Mouse (Mus musculus) hindbrain, postnatal 0 days (tissue): ENCODE data around the gene H2al1g. TPM values are rescaled to one million over a fixed set of nuclear protein-coding genes. Genes with fewer than 3 reads are reported as not detected.
A peak's percentile ranks its signal among the peaks of the same experiment; 100 is the strongest.
"Not testable (repeated sequence)": the region's sequence is repeated elsewhere in the genome, so short reads cannot be mapped to it uniquely, and the experiment has no call there.

Experiments used
- ATAC-seq: fragments of 200-750 bp; cut with Nextera tagmentation; 2 replicates; pipeline ENCODE4 v1.8.0; 2017; ENCODE audit warnings: mild to moderate bottlenecking, moderate TSS enrichment, moderate library complexity
- DNase-seq: peaks from one replicate; pipeline ENCODE4 v3.0.0-alpha.2; 2015; ENCODE audit warnings: low spot score
- H3K27ac ChIP-seq: fragments of 300-500 bp; sonication (generic); 2 replicates; pipeline ENCODE4 v1.5.1; 2014; ENCODE audit warnings: mild to moderate bottlenecking
- H3K27me3 ChIP-seq: fragments of 300-500 bp; sonication (generic); 2 replicates; pipeline ENCODE4 v1.6.1; 2014; ENCODE audit warnings: low read length, mixed read lengths; ENCODE audit not compliant: insufficient read depth
- H3K36me3 ChIP-seq: fragments of 300-500 bp; sonication (generic); 2 replicates; pipeline ENCODE4 v1.6.1; 2014; ENCODE audit warnings: low read length, mixed read lengths; ENCODE audit not compliant: insufficient read depth
- H3K4me1 ChIP-seq: fragments of 300-500 bp; sonication (generic); 2 replicates; pipeline ENCODE4 v1.6.1; 2014; ENCODE audit warnings: antibody characterized with exemption, low read length, mixed read lengths; ENCODE audit not compliant: insufficient read depth
- H3K4me2 ChIP-seq: fragments of 300-500 bp; sonication (generic); 2 replicates; pipeline ENCODE4 v1.6.1; 2014; ENCODE audit warnings: low read depth, mild to moderate bottlenecking, low read length, moderate library complexity, mixed read lengths
- H3K4me3 ChIP-seq: fragments of 300-500 bp; sonication (generic); 2 replicates; pipeline ENCODE4 v1.5.1; 2014; ENCODE audit warnings: low read length
- H3K9ac ChIP-seq: fragments of 300-500 bp; sonication (generic); replicated peaks from 2 replicates; pipeline ENCODE4 v1.6.1; 2014; ENCODE audit warnings: mild to moderate bottlenecking, low read length, moderate library complexity, mixed read lengths
- H3K9me3 ChIP-seq: fragments of 300-500 bp; sonication (generic); 2 replicates; pipeline ENCODE4 v1.6.1; 2016; ENCODE audit warnings: low read length, mixed read lengths
- CTCF ChIP-seq: IDR thresholded peaks from 2 replicates; pipeline ENCODE4 v1.5.1; 2016; ENCODE audit warnings: antibody characterized with exemption, control low read depth, low read depth
- WGBS: fragments of 180-500 bp; shearing (Covaris S2); extraction: QIAGEN DNeasy Blood & Tissue Kit; methylation state at CpG from one replicate; pipeline ENCODE4 v1.1.7; 2014; 5-methylcytosine and 5-hydroxymethylcytosine counted together
- polyA plus RNA-seq: library from polyadenylated mRNA; unstranded; fragments of >200 nt; fragmentation: Nextera tagmentation; extraction: Ambion mirVana; gene quantifications from 2 replicates; pipeline ENCODE4 v1.2.1, GENCODE M21; 2015
- total RNA-seq: library from RNA; depleted of rRNA; stranded (reverse); fragments of >200 nt; gene quantifications from 2 replicates; pipeline ENCODE4 v1.2.3, GENCODE M21; 2014

H2al1g gene
- total and polyA plus RNA-seq, 2 experiments from 2014 or later = not detected

DNA sequence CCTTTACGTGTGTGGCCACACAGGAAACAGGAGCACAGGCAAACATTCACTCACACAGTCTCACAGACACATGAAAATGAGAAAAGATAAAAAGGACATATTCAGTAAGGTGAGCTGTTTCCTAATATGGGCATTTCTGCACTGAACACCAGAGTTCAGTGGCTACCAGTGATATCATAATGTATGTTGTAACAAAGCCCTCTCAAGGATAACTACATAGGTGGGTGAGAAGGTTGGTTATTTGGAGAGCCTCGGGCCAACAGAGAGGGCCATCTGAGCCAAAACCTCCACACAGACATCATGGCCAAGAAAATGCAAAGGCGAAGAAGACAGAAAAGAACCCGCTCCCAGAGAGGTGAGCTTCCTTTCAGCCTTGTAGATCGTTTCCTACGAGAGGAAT is 9.5 kb upstream of the H2al1g start, which contains the start of gene H2al1d:
H2al1d (plus strand) TSS at position 301 of the 400 bp plus-strand sequence.
- ATAC-seq, H3K36me3 ChIP-seq: not testable (repeated sequence)
- WGBS = no CpG with 5 or more reads among the region's 6 CpGs

DNA sequence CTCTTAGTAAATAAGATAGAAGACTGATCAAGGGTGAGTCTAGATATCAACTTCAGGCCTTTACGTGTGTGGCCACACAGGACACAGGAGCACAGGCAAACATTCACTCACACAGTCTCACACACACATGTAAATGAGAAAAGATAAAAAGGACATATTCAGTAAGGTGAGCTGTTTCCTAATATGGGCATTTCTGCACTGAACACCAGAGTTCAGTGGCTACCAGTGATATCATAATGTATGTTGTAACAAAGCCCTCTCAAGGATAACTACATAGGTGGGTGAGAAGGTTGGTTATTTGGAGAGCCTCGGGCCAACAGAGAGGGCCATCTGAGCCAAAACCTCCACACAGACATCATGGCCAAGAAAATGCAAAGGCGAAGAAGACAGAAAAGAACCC is 6.4 kb upstream of the H2al1g start, which contains the start of gene H2al1e:
H2al1e (plus strand) TSS at position 301 of the 400 bp plus-strand sequence.
- H3K9ac ChIP-seq, H3K4me1 ChIP-seq, H3K9me3 ChIP-seq, ATAC-seq, H3K4me2 ChIP-seq, H3K27me3 ChIP-seq, DNase-seq, H3K4me3 ChIP-seq, H3K27ac ChIP-seq, H3K36me3 ChIP-seq: not testable (repeated sequence)
- no CpG with 5 or more reads among the region's 3 CpGs for WGBS

More for the DNA sequence above, 9.5 kb upstream of the H2al1g start, which contains the start of gene H2al1d:
- not testable (repeated sequence) for H3K27ac ChIP-seq, H3K9me3 ChIP-seq, H3K4me3 ChIP-seq, H3K9ac ChIP-seq, H3K27me3 ChIP-seq, DNase-seq, H3K4me2 ChIP-seq, H3K4me1 ChIP-seq

DNA sequence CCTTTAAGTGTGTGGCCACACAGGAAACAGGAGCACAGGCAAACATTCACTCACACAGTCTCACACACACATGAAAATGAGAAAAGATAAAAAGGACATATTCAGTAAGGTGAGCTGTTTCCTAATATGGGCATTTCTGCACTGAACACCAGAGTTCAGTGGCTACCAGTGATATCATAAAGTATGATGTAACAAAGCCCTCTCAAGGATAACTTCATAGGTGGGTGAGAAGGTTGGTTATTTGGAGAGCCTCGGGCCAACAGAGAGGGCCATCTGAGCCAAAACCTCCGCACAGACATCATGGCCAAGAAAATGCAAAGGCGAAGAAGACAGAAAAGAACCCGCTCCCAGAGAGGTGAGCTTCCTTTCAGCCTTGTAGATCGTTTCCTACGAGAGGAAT is 3.2 kb upstream of the H2al1g start, which contains the start of gene H2al1f:
H2al1f (plus strand) TSS at position 301 of the 400 bp plus-strand sequence.
- not testable (repeated sequence) for H3K4me1 ChIP-seq, H3K27ac ChIP-seq, H3K4me3 ChIP-seq, H3K4me2 ChIP-seq, H3K9me3 ChIP-seq, H3K9ac ChIP-seq, ATAC-seq, H3K27me3 ChIP-seq, DNase-seq, H3K36me3 ChIP-seq
- WGBS = no CpG with 5 or more reads among the region's 6 CpGs

DNA sequence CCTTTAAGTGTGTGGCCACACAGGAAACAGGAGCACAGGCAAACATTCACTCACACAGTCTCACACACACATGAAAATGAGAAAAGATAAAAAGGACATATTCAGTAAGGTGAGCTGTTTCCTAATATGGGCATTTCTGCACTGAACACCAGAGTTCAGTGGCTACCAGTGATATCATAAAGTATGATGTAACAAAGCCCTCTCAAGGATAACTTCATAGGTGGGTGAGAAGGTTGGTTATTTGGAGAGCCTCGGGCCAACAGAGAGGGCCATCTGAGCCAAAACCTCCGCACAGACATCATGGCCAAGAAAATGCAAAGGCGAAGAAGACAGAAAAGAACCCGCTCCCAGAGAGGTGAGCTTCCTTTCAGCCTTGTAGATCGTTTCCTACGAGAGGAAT is 3.1 kb downstream of the H2al1g start, which contains the start of gene H2al1h:
H2al1h (plus strand) TSS at position 301 of the 400 bp plus-strand sequence.
- not testable (repeated sequence) for ATAC-seq, H3K4me2 ChIP-seq, H3K9ac ChIP-seq, H3K4me3 ChIP-seq, H3K9me3 ChIP-seq, H3K36me3 ChIP-seq, H3K4me1 ChIP-seq, H3K27ac ChIP-seq, H3K27me3 ChIP-seq, DNase-seq
- no CpG with 5 or more reads among the region's 6 CpGs for WGBS

DNA sequence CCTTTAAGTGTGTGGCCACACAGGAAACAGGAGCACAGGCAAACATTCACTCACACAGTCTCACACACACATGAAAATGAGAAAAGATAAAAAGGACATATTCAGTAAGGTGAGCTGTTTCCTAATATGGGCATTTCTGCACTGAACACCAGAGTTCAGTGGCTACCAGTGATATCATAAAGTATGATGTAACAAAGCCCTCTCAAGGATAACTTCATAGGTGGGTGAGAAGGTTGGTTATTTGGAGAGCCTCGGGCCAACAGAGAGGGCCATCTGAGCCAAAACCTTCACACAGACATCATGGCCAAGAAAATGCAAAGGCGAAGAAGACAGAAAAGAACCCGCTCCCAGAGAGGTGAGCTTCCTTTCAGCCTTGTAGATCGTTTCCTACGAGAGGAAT is 6.3 kb downstream of the H2al1g start, which contains the start of gene H2al1i:
H2al1i (plus strand) TSS at position 301 of the 400 bp plus-strand sequence.
- not testable (repeated sequence) for H3K36me3 ChIP-seq, H3K4me1 ChIP-seq, H3K4me3 ChIP-seq, ATAC-seq, DNase-seq, H3K9me3 ChIP-seq, H3K27ac ChIP-seq, H3K9ac ChIP-seq, H3K27me3 ChIP-seq, H3K4me2 ChIP-seq
- 100% methylated on average over 2 of the region's 5 CpGs for WGBS

DNA sequence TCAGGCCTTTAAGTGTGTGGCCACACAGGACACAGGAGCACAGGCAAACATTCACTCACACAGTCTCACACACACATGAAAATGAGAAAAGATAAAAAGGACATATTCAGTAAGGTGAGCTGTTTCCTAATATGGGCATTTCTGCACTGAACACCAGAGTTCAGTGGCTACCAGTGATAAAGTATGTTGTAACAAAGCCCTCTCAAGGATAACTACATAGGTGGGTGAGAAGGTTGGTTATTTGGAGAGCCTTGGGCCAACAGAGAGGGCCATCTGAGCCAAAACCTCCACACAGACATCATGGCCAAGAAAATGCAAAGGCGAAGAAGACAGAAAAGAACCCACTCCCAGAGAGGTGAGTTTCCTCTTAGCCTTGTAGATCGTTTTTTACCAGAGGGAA is 9.5 kb downstream of the H2al1g start, which contains the start of gene H2al1j:
H2al1j (plus strand) TSS at position 301 of the 400 bp plus-strand sequence.
- not testable (repeated sequence) for H3K9ac ChIP-seq, DNase-seq, H3K4me1 ChIP-seq, ATAC-seq, H3K27ac ChIP-seq, H3K9me3 ChIP-seq, H3K27me3 ChIP-seq, H3K4me3 ChIP-seq, H3K4me2 ChIP-seq, H3K36me3 ChIP-seq
- WGBS = 88% methylated on average over 2 of the region's 2 CpGs

DNA sequence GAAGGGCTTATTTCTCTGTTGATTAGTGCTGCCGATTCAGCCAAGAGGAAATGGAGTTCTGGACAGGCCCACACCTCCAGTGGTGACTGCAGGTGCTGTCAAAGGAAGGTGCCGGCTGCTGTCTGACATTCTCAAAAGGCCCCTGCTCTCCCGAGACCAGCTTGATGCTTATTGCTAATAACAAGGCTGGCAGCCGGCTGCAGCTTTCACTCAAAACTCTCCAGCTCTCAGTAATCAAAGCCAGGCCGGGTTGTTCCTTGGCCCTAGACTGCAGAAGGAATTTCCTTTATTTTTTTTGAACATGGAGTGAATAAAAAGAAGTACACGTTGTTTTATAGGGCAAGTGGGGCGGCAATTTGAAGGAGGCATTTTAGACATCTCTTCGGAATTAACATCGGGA is 27.7 kb downstream of the H2al1g start:
- no peak overlapping the region for H3K4me3 ChIP-seq
- 60% methylated on average over 9 of the region's 9 CpGs for WGBS
- H3K4me2 ChIP-seq = no peak overlapping the region
- no peak overlapping the region for H3K27ac ChIP-seq
- no peaks in the 10 kb centered on the region for H3K27me3 ChIP-seq
- H3K4me1 ChIP-seq = no peaks in the 10 kb centered on the region
- TF ChIP-seq CTCF = no peak
- H3K36me3 ChIP-seq = no peaks in the 10 kb centered on the region
- ATAC-seq = no peak
- H3K9ac ChIP-seq = no peak overlapping the region
- peak; percentile 6 for DNase-seq
- H3K9me3 ChIP-seq = no peaks in the 10 kb centered on the region
